Mouse (Mus musculus) heart, embryonic 10.5 days (tissue): ENCODE measurements around the gene 2310030G06Rik. TPM values are rescaled to one million over a fixed set of nuclear protein-coding genes. Genes with fewer than 3 reads are reported as not detected.

Experiments
- DNase-seq: peaks from one replicate; pipeline ENCODE4 v3.0.0-alpha.2; 2017; ENCODE audit warnings: low spot score
- H3K27ac ChIP-seq: fragments of 300-500 bp; sonication (generic); 2 replicates; pipeline ENCODE4 v1.5.1; 2016; ENCODE audit warnings: mild to moderate bottlenecking
- H3K27me3 ChIP-seq: fragments of 300-500 bp; sonication (generic); 2 replicates; pipeline ENCODE4 v1.6.1; 2016; ENCODE audit warnings: mild to moderate bottlenecking; ENCODE audit not compliant: poor library complexity, insufficient read depth, severe bottlenecking
- H3K36me3 ChIP-seq: fragments of 300-500 bp; sonication (generic); 2 replicates; pipeline ENCODE4 v1.6.1; 2016; ENCODE audit warnings: mild to moderate bottlenecking, moderate library complexity
- H3K4me1 ChIP-seq: fragments of 300-500 bp; sonication (generic); 2 replicates; pipeline ENCODE4 v1.6.1; 2016; ENCODE audit warnings: mild to moderate bottlenecking
- H3K4me3 ChIP-seq: fragments of 300-500 bp; sonication (generic); 2 replicates; pipeline ENCODE4 v1.5.1; 2016; ENCODE audit warnings: mild to moderate bottlenecking, moderate library complexity
- H3K9me3 ChIP-seq: fragments of 300-500 bp; sonication (generic); 2 replicates; pipeline ENCODE4 v1.6.1; 2016; ENCODE audit warnings: mild to moderate bottlenecking, moderate library complexity
- WGBS: fragments of 180-500 bp; shearing (Covaris S2); methylation state at CpG from one replicate; pipeline ENCODE4 v1.1.7; 2016; 5-methylcytosine and 5-hydroxymethylcytosine counted together
- polyA plus RNA-seq: library from polyadenylated mRNA; unstranded; fragments of >200 nt; fragmentation: Nextera tagmentation; extraction: Ambion mirVana; gene quantifications from 2 replicates; pipeline ENCODE4 v1.2.1, GENCODE M21; 2016

Gene 2310030G06Rik
- polyA plus RNA-seq = 8.4 TPM in 2 replicates

DNA sequence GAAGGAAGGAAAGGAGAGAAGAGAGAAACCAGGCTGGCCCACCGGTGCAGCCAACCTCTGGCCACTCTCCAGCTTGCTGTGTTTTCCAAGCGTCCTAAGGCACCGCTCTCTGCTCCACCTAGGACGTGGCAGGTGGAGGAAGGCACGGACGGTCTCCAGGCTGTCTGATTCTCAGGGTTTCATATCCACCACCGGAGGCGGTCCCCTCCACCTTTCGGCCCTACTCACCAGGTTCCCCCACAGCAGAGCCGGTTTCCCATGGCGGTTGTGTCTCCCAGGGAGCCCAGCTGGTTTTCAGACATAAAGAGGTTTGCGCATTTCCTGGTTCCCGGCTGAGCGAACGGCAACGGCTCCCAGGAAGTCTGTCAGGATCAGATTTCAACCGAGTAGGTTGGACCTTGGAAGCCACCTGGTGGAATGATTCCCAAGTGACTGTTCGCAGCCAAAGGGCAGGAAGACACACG, at the start of gene 2310030G06Rik:
Gene 2310030G06Rik, minus strand, starts transcription at position 323 of the 464 bp plus-strand sequence.
- peak within 1 kb of the TSS; percentile 87 for H3K27ac ChIP-seq

DNA sequence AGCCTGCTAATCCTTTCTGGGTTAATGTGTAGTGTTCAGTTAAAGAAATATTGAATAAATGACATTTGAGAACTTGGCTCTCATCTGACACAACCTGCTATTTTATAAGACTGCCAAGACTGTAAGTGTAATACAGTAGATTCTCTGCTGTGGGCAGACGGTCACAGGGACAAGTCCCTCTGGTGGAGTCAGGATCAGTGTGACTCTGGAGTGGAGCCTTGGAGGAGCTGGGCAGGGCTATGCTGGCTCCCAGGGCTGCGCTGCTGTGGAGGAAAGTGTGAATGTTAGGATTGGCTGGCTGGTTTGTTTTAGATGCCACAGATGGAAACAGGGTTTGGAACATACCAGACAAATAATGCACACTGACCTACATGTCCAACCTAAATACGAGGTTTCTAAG, 48.9 kb upstream of the 2310030G06Rik start:
- no peak overlapping the region for H3K27ac ChIP-seq

More for the DNA sequence above, at the start of gene 2310030G06Rik:
- H3K36me3 ChIP-seq = no peaks in the 10 kb centered on the region
- H3K27me3 ChIP-seq = no peaks in the 10 kb centered on the region
- H3K4me3 ChIP-seq = peak within 1 kb of the TSS; percentile 62
- WGBS = 2% methylated on average over 19 of the region's 19 CpGs
- DNase-seq = peak; percentile 80
- H3K9me3 ChIP-seq = no peaks in the 10 kb centered on the region
- peaks cover 39% of the 10 kb centered on the region for H3K4me1 ChIP-seq

GRCm38 (mm10) chr9:50782155-50782554, 35.8 kb upstream of the 2310030G06Rik start:
- Histone ChIP-seq H3K27ac (no peak overlapping the region), H3K36me3 (peaks cover 92% of the 10 kb centered on the region), H3K9me3 (no peaks in the 10 kb centered on the region), H3K4me1 (no peaks in the 10 kb centered on the region), H3K27me3 (no peaks in the 10 kb centered on the region), H3K4me3 (no peak overlapping the region)
- WGBS = 70% methylated on average over 2 of the region's 2 CpGs
- no peak for DNase-seq

More for the DNA sequence above, 48.9 kb upstream of the 2310030G06Rik start:
- peaks cover 53% of the 10 kb centered on the region for H3K36me3 ChIP-seq
- no peaks in the 10 kb centered on the region for H3K4me1 ChIP-seq
- H3K27me3 ChIP-seq = no peaks in the 10 kb centered on the region
- DNase-seq = no peak
- 90% methylated on average over 3 of the region's 3 CpGs for WGBS
- H3K9me3 ChIP-seq = no peaks in the 10 kb centered on the region
- H3K4me3 ChIP-seq = no peak overlapping the region

- Histone ChIP-seq H3K4me3 (peak overlapping the region; percentile 85), H3K27me3 (no peaks in the 10 kb centered on the region), H3K9me3 (no peaks in the 10 kb centered on the region), H3K27ac (peak overlapping the region; percentile 97), H3K4me1 (peaks cover 19% of the 10 kb centered on the region), H3K36me3 (peaks cover 46% of the 10 kb centered on the region)
- WGBS = 50% methylated on average over 11 of the region's 11 CpGs
- DNase-seq = no peak
These were observed 29.9 kb upstream of the 2310030G06Rik start for GRCm38 (mm10) chr9:50776162-50776760.

GRCm38 (mm10) chr9:50775662-50776126, 29.4 kb upstream of the 2310030G06Rik start:
- H3K27ac ChIP-seq = peak overlapping the region; percentile 97
- peaks cover 19% of the 10 kb centered on the region for H3K4me1 ChIP-seq
- H3K36me3 ChIP-seq = peaks cover 41% of the 10 kb centered on the region
- no peaks in the 10 kb centered on the region for H3K27me3 ChIP-seq
- no peak for DNase-seq
- peak overlapping the region; percentile 85 for H3K4me3 ChIP-seq
- 2% methylated on average over 24 of the region's 30 CpGs for WGBS
- no peaks in the 10 kb centered on the region for H3K9me3 ChIP-seq

GRCm38 (mm10) chr9:50774991-50775612, 28.8 kb upstream of the 2310030G06Rik start, which contains the start of the genes Alg9 and 1110032A03Rik:
TSS of gene Alg9 (plus strand) at chr9:50775019.
TSS of gene 1110032A03Rik (minus strand) at chr9:50775520.
- no peaks in the 10 kb centered on the region for H3K9me3 ChIP-seq
- H3K36me3 ChIP-seq = peaks cover 36% of the 10 kb centered on the region
- peak; percentile 86 for DNase-seq
- peaks cover 19% of the 10 kb centered on the region for H3K4me1 ChIP-seq
- H3K27ac ChIP-seq = peak within 1 kb of the TSS; percentile 97
- under 1% methylated on average over 51 of the region's 51 CpGs for WGBS
- H3K4me3 ChIP-seq = peak within 1 kb of the TSS; percentile 85
- no peaks in the 10 kb centered on the region for H3K27me3 ChIP-seq

GRCm38 (mm10) chr9:50774026-50774462, 27.7 kb upstream of the 2310030G06Rik start:
- H3K36me3 ChIP-seq = peaks cover 26% of the 10 kb centered on the region
- no peaks in the 10 kb centered on the region for H3K27me3 ChIP-seq
- H3K4me1 ChIP-seq = peaks cover 22% of the 10 kb centered on the region
- no peaks in the 10 kb centered on the region for H3K9me3 ChIP-seq
- H3K4me3 ChIP-seq = peak overlapping the region; percentile 85; the same call in 1 of the 2 replicates
- no peak for DNase-seq
- H3K27ac ChIP-seq = no peak overlapping the region
- WGBS = 83% methylated on average over 4 of the region's 4 CpGs

GRCm38 (mm10) chr9:50770011-50770410, 23.7 kb upstream of the 2310030G06Rik start:
- WGBS = 72% methylated on average over 2 of the region's 2 CpGs
- peaks cover 11% of the 10 kb centered on the region for H3K36me3 ChIP-seq
- DNase-seq = no peak

GRCm38 (mm10) chr9:50768107-50769002, 22.0 kb upstream of the 2310030G06Rik start, which contains the start of gene Fdxacb1:
TSS of gene Fdxacb1 (plus strand) at chr9:50768236.
- peaks cover 11% of the 10 kb centered on the region for H3K36me3 ChIP-seq
- no peaks in the 10 kb centered on the region for H3K27me3 ChIP-seq
- peaks cover 13% of the 10 kb centered on the region for H3K4me1 ChIP-seq
- 4% methylated on average over 59 of the region's 59 CpGs for WGBS
- peak; percentile 98 for DNase-seq
- H3K9me3 ChIP-seq = no peaks in the 10 kb centered on the region
- peak within 1 kb of the TSS; percentile 66 for H3K4me3 ChIP-seq
- H3K27ac ChIP-seq = peak within 1 kb of the TSS; percentile 93

More at GRCm38 (mm10) chr9:50770011-50770410, 23.7 kb upstream of the 2310030G06Rik start:
- peaks cover 23% of the 10 kb centered on the region for H3K4me1 ChIP-seq
- no peaks in the 10 kb centered on the region for H3K27me3 ChIP-seq
- no peaks in the 10 kb centered on the region for H3K9me3 ChIP-seq
- H3K27ac ChIP-seq = no peak overlapping the region
- H3K4me3 ChIP-seq = no peak overlapping the region

GRCm38 (mm10) chr9:50767531-50768106, 21.3 kb upstream of the 2310030G06Rik start:
- no peak for DNase-seq
- 7% methylated on average over 17 of the region's 17 CpGs for WGBS
- Histone ChIP-seq H3K4me3 (peak overlapping the region; percentile 66), H3K4me1 (peaks cover 13% of the 10 kb centered on the region), H3K27ac (peak overlapping the region; percentile 93), H3K27me3 (no peaks in the 10 kb centered on the region), H3K9me3 (no peaks in the 10 kb centered on the region), H3K36me3 (peaks cover 11% of the 10 kb centered on the region)

GRCm38 (mm10) chr9:50763331-50763730, 17.0 kb upstream of the 2310030G06Rik start:
- DNase-seq = no peak
- no peaks in the 10 kb centered on the region for H3K27me3 ChIP-seq
- H3K9me3 ChIP-seq = no peaks in the 10 kb centered on the region
- no peak overlapping the region for H3K27ac ChIP-seq
- H3K4me1 ChIP-seq = peaks cover 5% of the 10 kb centered on the region
- no peak overlapping the region for H3K4me3 ChIP-seq
- 72% methylated on average over 1 of the region's 1 CpGs for WGBS
- H3K36me3 ChIP-seq = no peaks in the 10 kb centered on the region
